Mouse (Mus musculus) B cell, adult (primary cell): ENCODE measurements around the gene H2afb3. TPM values are rescaled to one million over a fixed set of nuclear protein-coding genes. Genes with fewer than 3 reads are reported as not detected.

Experiments
- total RNA-seq: library from RNA; stranded (reverse); gene quantifications from 4 replicates; pipeline ENCODE4 v1.2.4, GENCODE M21; 2023; ENCODE audit not compliant: inconsistent age

H2afb3 gene
- not detected in 4 replicates for total RNA-seq

DNA sequence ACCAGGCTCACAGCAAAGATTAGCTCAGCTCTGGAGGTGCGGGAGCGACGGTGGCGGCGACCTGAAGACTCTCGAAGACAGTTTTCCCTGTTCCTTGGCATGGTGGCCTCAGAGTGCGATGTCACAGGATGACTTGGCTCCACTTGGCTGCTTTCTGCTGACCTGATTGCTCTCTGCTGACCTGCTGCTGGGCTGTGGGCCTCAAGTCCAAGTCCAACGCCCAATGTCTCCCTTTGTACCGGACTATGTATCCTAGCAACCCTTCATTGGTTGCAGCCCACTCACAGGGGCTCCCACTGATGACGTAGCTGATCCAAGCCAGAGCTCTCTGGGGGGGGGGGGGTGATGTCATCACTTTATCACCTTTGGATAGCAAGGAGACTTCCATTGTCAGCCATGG lies at the start of gene H2afb3:
Gene H2afb3, minus strand, starts transcription at position 101 of the 400 bp plus-strand sequence.

DNA sequence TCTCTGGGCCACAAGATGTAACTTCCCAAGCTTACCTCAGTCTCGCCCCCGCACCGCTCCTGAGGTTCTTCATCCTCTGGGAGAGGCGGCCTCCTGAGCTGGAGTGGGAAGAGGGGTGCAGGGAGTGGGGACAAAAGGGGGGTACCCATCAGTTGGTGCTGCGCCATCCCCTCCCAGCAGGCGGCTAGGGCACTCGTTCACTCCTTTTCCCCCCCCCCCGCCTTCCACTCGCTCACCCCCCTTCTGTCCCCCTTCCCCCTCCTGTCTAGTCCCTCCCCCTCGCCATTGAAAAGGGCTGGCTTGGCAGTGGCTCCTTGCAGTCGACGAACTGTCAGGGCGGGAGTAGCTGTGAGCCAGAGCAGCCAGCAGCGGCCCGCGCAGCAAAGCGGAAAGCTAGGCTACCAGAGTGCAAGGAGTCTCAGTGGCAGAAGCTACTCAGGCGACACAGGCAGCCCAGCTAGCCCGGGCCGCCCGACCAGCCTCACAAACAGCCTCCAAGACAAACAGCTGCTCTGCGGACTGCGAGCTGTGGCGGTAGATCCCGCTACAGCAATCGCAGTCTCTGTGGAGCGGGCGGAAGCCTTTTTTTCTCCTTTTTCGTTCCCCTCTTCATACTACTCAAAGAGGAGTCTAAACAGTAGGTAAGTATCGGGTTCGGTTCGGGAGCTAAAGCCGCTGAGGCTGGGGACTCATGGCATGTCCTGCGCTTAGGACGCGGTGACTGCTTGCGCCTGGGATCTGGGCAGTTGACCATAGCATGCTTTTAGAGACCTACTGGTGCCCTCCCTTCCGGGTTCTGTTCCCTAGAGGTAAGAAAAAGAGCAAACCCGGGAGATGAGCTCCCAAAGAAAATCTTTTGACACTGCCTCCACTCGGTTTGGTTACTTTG lies 22.6 kb downstream of the H2afb3 start, which contains the start of gene Pcdh11x:
Gene Pcdh11x, plus strand, starts transcription at position 249 of the 889 bp plus-strand sequence.

Other genes starting within 250 kb of the H2afb3 start
- gene Pcdh11x, start 22.8 kb downstream of the H2afb3 start, total RNA-seq, result not detected in 4 replicates